ENCODE assay signal across 16 mouse cellular contexts in genomic region chr5:23576336-23577094, GRCm38 (mm10).
DNase-seq lines count a peak whose midpoint lies in the region; ATAC-seq and TF ChIP-seq lines count a peak whose summit lies in the region.
"Had no signal": no experiment of that assay in that cellular context is flagged by ENCODE, and none has a peak within 500 bp of the region (broad histone marks: within the 10 kb centered on the region; RNA-seq: fewer than 3 reads in every experiment).

No protein-coding gene starts in this region.

- no peaks in the 10 kb centered on the region for H3K36me3 ChIP-seq in hindbrain, embryonic 13.5 days
- H3K36me3 ChIP-seq in midbrain, embryonic 14.5 days (ENCODE audit: control insufficient read depth, insufficient read depth, low read length), result no peaks in the 10 kb centered on the region
- H3K36me3 ChIP-seq in heart, embryonic 12.5 days, result peaks cover 10% of the 10 kb centered on the region

- peaks cover 28% of the 10 kb centered on the region for H3K4me1 ChIP-seq in hindbrain, embryonic 13.5 days (replicated peaks)
- H3K4me1 ChIP-seq in midbrain, embryonic 14.5 days (ENCODE audit: control insufficient read depth, insufficient read depth, low read length), result peaks cover 28% of the 10 kb centered on the region
- peaks cover 15% of the 10 kb centered on the region for H3K4me1 ChIP-seq in heart, embryonic 12.5 days (replicated peaks)
- H3K4me1 ChIP-seq: heart, embryonic 10.5 days had no signal

- intact Hi-C loops in heart, postnatal 36 days (cut with DNase I), result no loop called here

- H3K4me3 ChIP-seq in layer of hippocampus, adult 2 months, result no peak overlapping the region
- no peak overlapping the region for H3K4me3 ChIP-seq in hindbrain, embryonic 13.5 days
- H3K4me3 ChIP-seq in midbrain, embryonic 14.5 days (replicated peaks; ENCODE audit: low read depth, low read length), result no peak overlapping the region
- H3K4me3 ChIP-seq in heart, embryonic 12.5 days, result no peak overlapping the region
- H3K4me3 ChIP-seq: heart, embryonic 10.5 days; limb, embryonic 12.5 days had no signal

- no peak overlapping the region for H3K4me2 ChIP-seq in hindbrain, embryonic 13.5 days
- no peak overlapping the region for H3K4me2 ChIP-seq in midbrain, embryonic 14.5 days (ENCODE audit: low read length)
- H3K4me2 ChIP-seq in heart, embryonic 12.5 days, result no peak overlapping the region
- H3K4me2 ChIP-seq: limb, embryonic 12.5 days; lung, embryonic 14.5 days had no signal

- H3K27ac ChIP-seq in layer of hippocampus, adult 2 months, result peak overlapping the region; percentile 28; the same call in 1 of the 2 replicates
- H3K27ac ChIP-seq in hindbrain, embryonic 13.5 days, result peak overlapping the region; percentile 60
- H3K27ac ChIP-seq in midbrain, embryonic 14.5 days (replicated peaks; ENCODE audit: low read depth, low read length), result peak overlapping the region; percentile 57
- no peak overlapping the region for H3K27ac ChIP-seq in heart, embryonic 12.5 days (ENCODE audit: poor library complexity, severe bottlenecking)
- H3K27ac ChIP-seq: heart, embryonic 10.5 days; limb, embryonic 12.5 days had no signal

- WGBS in hindbrain, embryonic 13.5 days, result 61% methylated on average over 6 of the region's 6 CpGs
- 53% methylated on average over 6 of the region's 6 CpGs for WGBS in midbrain, embryonic 14.5 days
- 60% methylated on average over 6 of the region's 6 CpGs for WGBS in heart, embryonic 12.5 days

- no peaks in the 10 kb centered on the region for H3K27me3 ChIP-seq in hindbrain, embryonic 13.5 days
- H3K27me3 ChIP-seq in midbrain, embryonic 14.5 days (ENCODE audit: control insufficient read depth, insufficient read depth, low read length), result no peaks in the 10 kb centered on the region
- no peaks in the 10 kb centered on the region for H3K27me3 ChIP-seq in heart, embryonic 12.5 days (replicated peaks)
- H3K27me3 ChIP-seq: limb, embryonic 12.5 days had no signal

- no peak for DNase-seq in layer of hippocampus, adult 2 months (ENCODE audit: low spot score in 2 of 2)
- no peak for DNase-seq in layer of hippocampus, adult 18-20 months (ENCODE audit: low spot score in 2 of 2)
- peak; percentile 6 for DNase-seq in midbrain, embryonic 14.5 days
- DNase-seq in kidney, postnatal 14 days, result no peak
- no peak for DNase-seq in heart, postnatal 36 days
- DNase-seq: cerebellum, adult 11 months; gastrocnemius, postnatal 14 days; heart, postnatal 4 days; kidney, adult 2 months; lung, embryonic 14.5 days had no signal

- no peak overlapping the region for H3K9ac ChIP-seq in hindbrain, embryonic 13.5 days
- 0 out of 2 replicates have a peak overlapping the region, but pooled peaks have one; percentile 16 for H3K9ac ChIP-seq in midbrain, embryonic 14.5 days (replicated peaks; ENCODE audit: low read length)
- no peak overlapping the region for H3K9ac ChIP-seq in heart, embryonic 12.5 days
- H3K9ac ChIP-seq: limb, embryonic 12.5 days; lung, embryonic 14.5 days had no signal

- no peak for TF ChIP-seq CTCF in layer of hippocampus, adult 2 months (conservative IDR thresholded peaks at IDR 0.05)

- ATAC-seq in common myeloid progenitor, adult 5-6 weeks (replicated peaks; ENCODE audit: low read depth, poor library complexity, severe bottlenecking), result 0 out of 2 replicates have a peak, but pooled peaks have one; percentile 11
- no peak for ATAC-seq in hindbrain, embryonic 13.5 days (ENCODE audit: low FRiP score)
- ATAC-seq in midbrain, embryonic 14.5 days (ENCODE audit: low FRiP score, low TSS enrichment), result no peak
- no peak for ATAC-seq in heart, embryonic 12.5 days (ENCODE audit: insufficient number of reproducible peaks, low FRiP score)
- ATAC-seq: CD4-positive, CD25-positive, alpha-beta regulatory T cell, adult 4 months had no signal

- no peaks in the 10 kb centered on the region for H3K9me3 ChIP-seq in hindbrain, embryonic 13.5 days
- H3K9me3 ChIP-seq in midbrain, embryonic 14.5 days (ENCODE audit: control insufficient read depth, low read length), result no peaks in the 10 kb centered on the region
- H3K9me3 ChIP-seq in heart, embryonic 12.5 days (replicated peaks), result no peaks in the 10 kb centered on the region
- H3K9me3 ChIP-seq: heart, embryonic 10.5 days had no signal
